Mouse (Mus musculus) neutrophil, adult 5-6 weeks (primary cell): ENCODE data around the gene Jak1. TPM values are rescaled to one million over a fixed set of nuclear protein-coding genes. Genes with fewer than 3 reads are reported as not detected.

Source experiments
- ATAC-seq: fragments of 151-379, 151-347 bp; 2 replicates; pipeline ENCODE4 v1.8.0; 2017; ENCODE audit warnings: mild to moderate bottlenecking, moderate TSS enrichment; ENCODE audit not compliant: insufficient number of reproducible peaks, poor library complexity, low FRiP score, severe bottlenecking; ENCODE audit errors: extremely low read depth
- total RNA-seq: library from RNA; stranded (forward); fragments of 200-1000 nt; gene quantifications from 2 replicates; pipeline ENCODE4 v1.2.3, GENCODE M21; 2017

Gene Jak1
- total RNA-seq, 1 experiment from 2014 or later: 328 TPM

DNA sequence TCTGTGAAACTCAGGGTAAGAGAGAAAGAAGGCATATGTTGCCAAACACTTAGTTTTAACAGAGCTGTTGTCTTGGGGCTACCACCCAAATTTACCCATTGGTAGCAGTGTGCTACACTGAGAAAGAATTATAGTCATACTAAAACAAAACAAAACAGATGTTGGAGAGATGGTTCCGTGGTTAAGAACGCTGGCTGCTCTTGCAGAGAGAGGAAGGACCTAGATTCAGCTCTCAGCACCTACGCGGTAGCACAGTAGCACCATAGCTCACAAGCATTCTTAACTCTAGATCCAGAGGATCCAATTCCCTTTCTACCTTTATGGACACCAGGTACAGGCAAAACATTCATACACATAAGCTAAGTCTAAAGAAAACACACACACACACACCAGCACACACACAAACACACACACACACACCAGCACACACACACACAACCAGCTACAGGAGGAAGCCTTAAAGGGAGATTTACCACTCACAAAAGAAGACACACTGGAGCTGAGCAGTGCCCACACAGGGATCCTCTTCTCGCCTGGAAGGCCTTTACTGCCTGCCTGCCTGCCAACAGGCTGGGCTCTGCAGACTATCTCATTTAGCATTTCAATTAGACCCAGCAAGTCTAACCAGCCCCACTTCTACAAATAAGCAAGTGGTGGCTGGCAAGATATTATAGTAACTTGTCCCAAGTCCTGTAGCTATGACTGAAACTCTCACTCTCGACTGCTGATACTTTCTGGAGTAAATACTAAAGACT lies 20.6 kb downstream of the Jak1 start:
- ATAC-seq: peak; percentile 9; the same call in 1 of the 2 replicates

GRCm38 (mm10) chr4:101240875-101241173 lies 24.3 kb downstream of the Jak1 start:
- ATAC-seq: no peak

DNA sequence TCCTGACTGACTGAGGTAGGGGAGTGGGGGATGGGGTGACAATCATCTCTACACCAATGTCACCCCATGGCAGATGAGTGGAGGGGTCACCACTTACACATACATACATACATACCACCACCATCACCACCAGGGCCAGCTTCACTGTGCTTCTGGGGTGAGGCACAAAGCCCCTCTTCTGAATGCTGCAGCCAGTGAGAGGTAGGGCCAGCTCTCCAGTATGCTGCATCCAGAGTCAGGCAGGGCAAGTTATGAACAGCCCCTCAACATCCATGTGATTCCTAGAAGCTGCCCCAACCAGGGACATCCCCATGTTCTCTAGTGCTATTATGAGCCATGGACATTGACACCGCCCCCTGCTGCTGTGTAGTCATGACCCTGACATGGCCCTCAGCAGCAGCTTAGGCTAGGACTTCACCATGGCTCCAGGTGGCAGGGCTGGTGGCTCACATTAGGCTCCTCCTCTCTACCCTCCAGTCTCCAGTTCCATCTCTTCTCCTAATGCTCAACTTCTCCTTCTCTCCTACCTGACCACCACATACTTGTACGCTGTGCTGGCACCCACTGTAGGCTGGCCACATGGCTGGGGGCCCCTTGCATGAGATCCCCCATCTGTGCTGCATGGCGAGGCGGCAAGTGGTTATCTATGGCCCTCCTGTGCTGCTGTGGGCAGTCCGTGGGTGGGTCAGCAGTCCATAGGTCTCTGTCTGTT lies 24.8 kb downstream of the Jak1 start:
- no peak for ATAC-seq

DNA sequence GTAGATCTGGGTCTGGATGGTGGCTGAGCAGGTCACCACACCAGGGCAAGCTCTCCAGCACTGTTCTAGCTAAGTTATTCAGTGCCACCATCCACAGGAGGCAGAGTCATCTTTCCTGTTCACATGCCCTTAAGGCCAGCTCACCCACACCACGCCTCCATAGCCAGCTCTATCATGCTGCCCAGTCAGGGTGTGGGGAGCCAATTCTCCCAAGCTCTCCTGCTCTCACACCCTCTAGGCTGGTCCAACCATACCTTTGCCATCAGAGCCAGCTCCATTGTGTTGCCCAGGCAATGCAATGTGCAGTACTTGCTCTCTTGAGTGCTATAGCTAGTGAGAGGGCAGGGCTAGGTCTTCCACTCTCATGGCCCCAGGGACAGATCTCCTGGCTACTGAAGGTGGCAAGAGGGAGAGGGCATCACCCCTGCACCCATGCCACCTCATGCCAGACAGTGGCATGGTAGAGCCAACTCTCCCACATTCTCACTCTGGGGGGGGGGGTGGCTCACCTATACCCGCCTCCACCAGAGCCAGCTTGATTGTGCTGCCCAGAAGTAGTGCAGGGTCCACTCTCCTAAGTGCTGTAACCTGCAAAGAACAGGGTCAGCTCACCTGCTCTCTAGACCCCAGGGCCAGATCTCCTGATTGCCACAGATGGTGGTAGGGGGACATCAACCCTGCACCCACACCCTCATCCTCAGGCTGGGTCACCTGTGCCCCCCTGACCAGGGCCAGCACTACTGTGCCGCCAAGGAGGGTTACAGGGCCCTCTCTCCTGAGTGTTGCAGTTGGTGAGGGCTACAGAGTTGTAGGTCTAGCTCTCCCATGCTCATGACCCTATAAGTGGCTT lies 25.5 kb downstream of the Jak1 start:
- ATAC-seq: no peak

DNA sequence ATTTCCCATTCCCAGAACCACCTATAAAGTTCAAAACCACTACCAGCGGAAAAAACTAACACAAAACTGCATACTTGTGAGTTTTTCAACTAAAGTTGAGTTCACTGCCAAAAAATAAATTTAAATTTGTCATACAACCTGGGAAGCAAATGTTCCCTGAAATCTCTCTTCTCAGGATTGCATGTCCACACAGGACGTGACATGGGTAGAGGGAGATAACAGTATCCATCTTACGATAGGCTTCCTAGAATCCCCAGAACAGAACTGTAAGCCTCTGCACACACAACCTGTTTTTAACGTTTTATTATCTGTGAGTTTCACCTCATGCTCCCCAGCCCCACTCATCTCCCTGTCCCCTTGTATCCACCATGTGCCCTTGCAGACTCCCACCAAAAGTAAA lies 26.5 kb downstream of the Jak1 start:
- ATAC-seq: no peak

DNA sequence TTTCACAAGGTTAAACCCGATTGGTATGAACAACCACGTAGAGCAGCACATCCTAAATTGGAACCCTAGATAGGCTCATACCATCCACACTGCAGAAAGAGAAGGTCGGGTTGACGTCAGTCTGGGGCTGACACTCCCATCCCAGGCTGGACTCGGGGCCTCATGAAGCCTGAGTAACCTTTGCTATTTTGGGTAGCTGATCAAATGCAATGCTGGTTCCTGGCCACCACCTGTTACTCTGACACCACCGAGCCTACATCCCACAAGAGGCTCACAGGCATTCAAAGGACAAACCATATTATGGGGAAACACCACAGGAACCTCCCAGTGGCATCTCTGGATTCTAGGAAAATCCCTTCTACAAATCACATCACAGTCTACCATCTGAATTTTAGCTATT lies 28.3 kb downstream of the Jak1 start:
- no peak for ATAC-seq

GRCm38 (mm10) chr4:101235964-101236363 lies 29.1 kb downstream of the Jak1 start:
- no peak for ATAC-seq

GRCm38 (mm10) chr4:101234753-101235152 lies 30.3 kb downstream of the Jak1 start:
- no peak for ATAC-seq

- ATAC-seq: no peak
Observed at GRCm38 (mm10) chr4:101234332-101234731, 30.8 kb downstream of the Jak1 start.

GRCm38 (mm10) chr4:101230621-101231020 lies 34.5 kb downstream of the Jak1 start:
- ATAC-seq: no peak

DNA sequence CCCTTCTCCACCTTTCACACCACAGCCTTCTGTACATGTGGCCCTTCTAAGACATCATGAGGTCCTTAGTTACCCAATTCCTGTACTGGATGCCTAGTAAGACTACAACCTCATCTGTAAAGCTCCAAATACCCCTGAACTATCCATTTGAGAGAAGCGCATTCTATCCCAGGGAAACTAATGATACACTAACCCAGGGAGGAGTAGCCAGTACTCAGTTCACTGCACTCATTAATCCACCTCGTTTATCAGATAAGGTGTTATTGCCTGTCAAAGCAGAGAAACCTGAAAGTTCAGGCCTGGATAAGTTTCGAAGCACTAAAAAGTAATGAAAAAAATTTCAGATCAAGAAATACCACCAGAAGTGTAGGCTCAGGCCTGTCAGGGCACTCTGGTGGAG lies 37.7 kb downstream of the Jak1 start:
- no peak for ATAC-seq

GRCm38 (mm10) chr4:101225984-101226383 lies 39.1 kb downstream of the Jak1 start:
- no peak for ATAC-seq

- no peak for ATAC-seq
Observed at GRCm38 (mm10) chr4:101220946-101221345, 44.1 kb downstream of the Jak1 start.

DNA sequence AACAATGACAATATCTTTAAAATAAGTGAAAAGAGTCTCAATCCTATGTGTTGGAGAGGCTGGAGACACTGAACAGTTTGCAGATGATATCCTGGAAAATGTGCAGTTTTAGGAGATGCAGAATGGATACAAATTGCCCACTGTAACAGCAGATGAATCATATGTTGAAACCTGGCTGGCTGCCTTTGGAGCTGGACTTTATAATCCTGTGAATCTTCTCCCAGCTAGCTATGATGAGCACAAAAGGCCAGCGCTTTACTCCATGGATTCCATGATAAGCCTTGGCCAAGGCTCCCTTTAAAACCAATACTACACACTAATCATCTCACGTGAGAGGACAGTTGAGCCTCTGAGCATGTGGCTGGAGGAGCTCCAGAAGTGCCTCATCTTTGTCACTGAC lies 45.2 kb downstream of the Jak1 start:
- no peak for ATAC-seq

DNA sequence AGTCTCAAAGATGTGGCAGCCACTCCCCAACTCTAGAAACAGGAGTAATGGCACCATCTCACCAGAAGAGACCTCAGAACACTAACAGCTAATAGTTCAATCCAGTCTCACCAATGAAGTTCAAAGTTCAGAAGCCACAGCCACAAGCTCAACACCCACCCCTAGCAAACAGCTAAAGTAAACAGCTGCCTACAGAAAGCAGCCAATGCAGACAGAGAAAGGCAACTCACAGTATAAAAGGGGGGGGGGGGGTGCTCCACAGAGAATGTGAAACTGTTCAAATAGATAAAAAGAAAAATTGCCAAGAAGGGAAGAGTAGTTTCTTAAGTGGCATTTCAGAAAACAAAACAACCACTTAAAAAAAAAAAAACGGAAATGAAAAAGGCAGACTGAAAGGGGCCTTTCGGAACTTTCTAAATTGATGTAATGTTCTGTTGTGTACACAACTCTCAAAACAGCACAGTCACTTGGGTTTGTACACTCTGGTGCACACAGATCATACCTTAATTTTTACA lies 48.0 kb downstream of the Jak1 start:
- ATAC-seq: 0 out of 2 replicates have a peak, but pooled peaks have one; percentile 18

DNA sequence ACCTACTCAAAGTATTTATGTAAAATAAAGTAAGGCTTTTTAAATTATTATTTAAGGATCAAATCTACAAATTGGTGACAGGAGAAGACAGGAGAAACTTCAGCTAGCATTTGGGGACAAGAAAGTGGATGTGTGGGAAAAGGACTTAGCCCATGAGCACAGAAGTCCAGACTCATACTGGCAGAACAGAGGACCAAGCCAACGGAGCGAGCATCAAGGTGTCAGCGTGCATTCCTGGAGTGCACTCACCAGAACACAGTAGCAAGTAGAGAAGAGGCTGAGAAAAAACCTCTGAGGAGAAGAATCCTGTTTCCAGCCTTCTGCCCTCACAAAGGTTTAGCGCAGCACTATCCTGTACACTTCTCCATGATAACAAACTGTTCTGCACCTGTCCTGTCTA lies 48.8 kb downstream of the Jak1 start:
- no peak for ATAC-seq

GRCm38 (mm10) chr4:101213477-101213876 lies 51.6 kb downstream of the Jak1 start:
- ATAC-seq: peak; percentile 57; the same call in 1 of the 2 replicates

GRCm38 (mm10) chr4:101207492-101207891 lies 57.6 kb downstream of the Jak1 start:
- no peak for ATAC-seq

GRCm38 (mm10) chr4:101203518-101203917 lies 61.6 kb downstream of the Jak1 start:
- no peak for ATAC-seq

GRCm38 (mm10) chr4:101202626-101203025 lies 62.5 kb downstream of the Jak1 start:
- ATAC-seq: no peak
